Mouse (Mus musculus) adrenal gland, postnatal 25 days (tissue): ENCODE results near the gene Ero1lb. TPM values are rescaled to one million over a fixed set of nuclear protein-coding genes. Genes with fewer than 3 reads are reported as not detected.

Experiments
- DNase-seq: peaks from one replicate; pipeline ENCODE4 v3.0.0; 2021; ENCODE audit warnings: mixed read lengths
- long read RNA-seq: library from polyadenylated mRNA; stranded (forward); transcript quantifications from one replicate; pipeline ENCODE4 v2.0.0, GENCODE M21; 2021
- total RNA-seq: library from RNA; stranded (reverse); gene quantifications from 2 replicates; pipeline ENCODE4 v1.2.3, GENCODE M21; 2021

Gene Ero1lb
- total RNA-seq = 16.1 and 22.9 TPM in 2 replicates
- long read RNA-seq, partial matches to known transcripts = 2 of 9 reads
- long read RNA-seq, other reads (novel, unspliced or antisense) = 7 of 9 reads

- DNase-seq = peak; percentile 98
These were observed at the start of gene Ero1lb for GRCm38 (mm10) chr13:12565621-12566390. Gene Ero1lb (plus strand): TSS chr13:12565874.

GRCm38 (mm10) chr13:12519371-12519770 lies 46.3 kb upstream of the Ero1lb start:
- no peak for DNase-seq

DNA sequence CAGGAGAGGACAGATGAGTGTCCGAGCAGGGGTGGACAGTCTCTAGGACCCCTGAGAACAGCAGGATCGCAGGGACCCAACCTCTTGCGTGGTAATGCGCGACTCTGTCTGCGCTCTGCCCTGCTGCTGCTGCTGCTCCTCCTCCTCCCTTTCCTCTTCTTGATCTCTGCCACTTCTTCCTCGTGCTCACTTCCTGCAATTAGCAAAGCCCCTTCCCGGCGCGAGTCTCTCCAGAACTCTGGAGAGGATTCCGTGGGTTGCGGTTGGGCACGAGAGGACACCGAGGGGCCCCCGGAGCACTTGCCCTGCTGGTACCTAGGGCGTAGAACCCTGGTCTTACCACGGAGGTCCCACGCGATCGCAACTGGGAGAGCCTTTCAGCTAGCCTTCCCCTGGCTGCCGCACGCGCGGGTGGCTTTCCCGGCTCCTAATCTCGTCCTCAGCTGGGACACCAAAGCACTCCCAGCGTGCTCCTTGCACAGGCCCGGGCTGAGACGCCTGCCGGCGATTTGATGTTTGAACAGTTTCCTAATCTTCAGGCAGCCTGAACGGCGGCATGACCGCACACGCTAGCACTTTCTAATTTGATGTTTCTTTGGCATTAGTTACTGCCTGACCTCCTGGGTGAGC lies 45.6 kb upstream of the Ero1lb start, which contains the start of gene Edaradd:
TSS of gene Edaradd (minus strand) at position 484 of the 630 bp plus-strand sequence.
- peak; percentile 70 for DNase-seq

- no peak for DNase-seq
These were observed 43.3 kb upstream of the Ero1lb start for GRCm38 (mm10) chr13:12522346-12522745.

GRCm38 (mm10) chr13:12525678-12526077 lies 40.0 kb upstream of the Ero1lb start:
- no peak for DNase-seq

GRCm38 (mm10) chr13:12534628-12535027 lies 31.0 kb upstream of the Ero1lb start:
- DNase-seq = no peak

DNA sequence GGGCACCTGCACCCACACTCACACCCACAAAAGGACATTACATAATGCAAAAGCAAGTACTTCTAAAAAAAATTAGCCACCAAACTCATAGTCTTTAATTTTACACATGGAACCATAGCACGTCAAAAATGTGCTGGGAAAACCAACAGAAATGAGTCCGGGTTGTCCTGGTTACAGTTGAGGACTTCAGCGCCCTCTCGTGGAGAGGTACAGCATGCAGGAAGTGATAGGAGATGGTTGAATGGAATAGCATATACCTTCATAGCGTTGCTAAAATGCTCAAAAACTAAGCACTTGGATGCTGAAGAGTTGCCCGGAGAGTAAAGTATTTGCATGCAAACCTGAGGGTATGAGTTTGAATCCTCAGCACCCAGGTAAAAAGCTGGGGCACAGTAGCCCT lies 27.7 kb upstream of the Ero1lb start:
- DNase-seq = peak; percentile 59

DNA sequence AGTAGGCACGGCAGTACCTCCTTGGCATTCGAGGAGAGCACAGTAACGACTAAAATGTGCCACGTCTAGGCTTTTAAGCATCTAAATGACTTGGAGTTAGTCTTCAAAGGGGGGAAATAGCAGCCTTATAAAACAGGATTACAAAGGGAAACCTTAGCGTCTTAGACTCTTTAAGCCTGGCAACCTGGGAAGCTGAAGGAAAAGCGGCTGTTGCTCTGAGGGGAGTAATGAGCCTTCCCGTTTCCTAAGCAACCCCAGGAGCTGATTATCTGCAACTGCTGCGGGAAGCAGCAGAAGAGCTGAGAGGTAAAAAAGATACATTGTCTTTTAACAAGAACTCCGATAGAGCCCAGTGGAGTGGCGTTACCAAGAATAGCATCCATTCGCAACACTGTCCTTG lies 26.0 kb upstream of the Ero1lb start:
- DNase-seq = no peak

GRCm38 (mm10) chr13:12540119-12540518 lies 25.6 kb upstream of the Ero1lb start:
- DNase-seq = no peak

DNA sequence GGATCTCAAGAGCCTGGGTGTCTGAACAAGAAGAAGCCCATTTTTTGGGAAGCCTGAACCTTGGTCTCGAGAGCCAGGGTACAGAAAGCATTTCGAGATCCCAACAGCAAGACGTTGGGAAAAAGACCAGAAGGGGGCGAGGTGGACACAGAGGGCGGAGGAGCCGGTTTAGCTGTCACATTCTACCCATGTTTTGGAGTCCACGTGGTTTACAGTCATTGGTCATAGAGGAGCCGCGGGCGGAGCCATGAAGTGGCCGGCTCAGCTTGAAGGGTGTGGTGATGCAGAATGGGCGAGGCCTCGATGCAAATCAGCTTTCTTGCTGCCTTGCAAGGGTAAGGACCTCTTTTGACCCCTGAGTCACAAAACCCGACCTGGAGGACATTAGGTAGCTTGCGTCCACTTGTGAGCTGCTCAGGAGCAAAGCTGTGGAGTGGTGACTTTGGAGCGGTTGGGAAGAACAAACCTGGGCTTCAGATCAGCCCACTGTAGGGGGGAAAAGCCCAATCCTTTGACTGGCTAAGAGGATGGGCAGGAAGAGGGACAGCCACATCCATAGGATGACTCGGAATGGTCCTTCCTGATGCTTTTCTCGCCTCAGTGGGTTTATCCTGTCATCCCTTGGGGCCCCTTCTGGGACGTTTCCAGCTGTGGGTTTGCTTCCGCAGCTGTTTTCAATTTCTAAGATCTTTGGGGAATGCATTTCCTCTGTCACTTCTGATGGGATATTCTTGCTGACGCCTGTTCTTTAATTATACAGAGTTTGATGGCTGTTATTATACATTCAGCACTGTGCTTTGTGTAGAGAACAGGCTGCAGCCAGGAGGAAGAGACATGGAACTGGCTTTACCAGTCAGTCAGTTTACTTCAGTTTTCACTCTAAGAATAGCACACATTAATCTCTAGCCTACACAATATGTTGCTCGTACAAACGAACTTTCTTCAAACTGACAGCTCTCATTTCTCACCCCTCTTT lies 23.4 kb upstream of the Ero1lb start:
- peak; percentile 59 for DNase-seq

GRCm38 (mm10) chr13:12543246-12543645 lies 22.4 kb upstream of the Ero1lb start:
- DNase-seq = no peak

- no peak for DNase-seq
These were observed 21.6 kb upstream of the Ero1lb start for GRCm38 (mm10) chr13:12543880-12544568.

DNA sequence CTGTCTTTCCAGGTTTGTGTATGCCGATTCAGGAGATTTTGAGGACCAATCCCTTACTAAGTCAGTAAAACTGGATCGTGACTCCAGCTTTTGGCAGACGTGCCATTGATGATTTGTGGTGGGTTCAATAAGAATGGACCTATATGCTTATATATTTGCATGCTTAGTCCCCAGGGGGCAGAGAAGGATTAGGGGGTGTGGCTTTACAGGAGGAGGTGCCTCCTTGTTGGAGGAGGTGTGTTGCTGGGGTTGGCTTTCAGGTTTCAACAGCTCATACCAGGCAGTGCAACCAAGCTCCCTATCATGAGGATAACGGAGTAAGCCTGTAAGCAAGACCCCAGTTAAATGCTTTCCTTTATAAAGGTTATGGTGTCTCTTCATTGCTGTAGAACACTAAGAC lies 11.5 kb upstream of the Ero1lb start:
- DNase-seq = no peak

GRCm38 (mm10) chr13:12559044-12559443 lies 6.6 kb upstream of the Ero1lb start:
- DNase-seq = no peak

DNA sequence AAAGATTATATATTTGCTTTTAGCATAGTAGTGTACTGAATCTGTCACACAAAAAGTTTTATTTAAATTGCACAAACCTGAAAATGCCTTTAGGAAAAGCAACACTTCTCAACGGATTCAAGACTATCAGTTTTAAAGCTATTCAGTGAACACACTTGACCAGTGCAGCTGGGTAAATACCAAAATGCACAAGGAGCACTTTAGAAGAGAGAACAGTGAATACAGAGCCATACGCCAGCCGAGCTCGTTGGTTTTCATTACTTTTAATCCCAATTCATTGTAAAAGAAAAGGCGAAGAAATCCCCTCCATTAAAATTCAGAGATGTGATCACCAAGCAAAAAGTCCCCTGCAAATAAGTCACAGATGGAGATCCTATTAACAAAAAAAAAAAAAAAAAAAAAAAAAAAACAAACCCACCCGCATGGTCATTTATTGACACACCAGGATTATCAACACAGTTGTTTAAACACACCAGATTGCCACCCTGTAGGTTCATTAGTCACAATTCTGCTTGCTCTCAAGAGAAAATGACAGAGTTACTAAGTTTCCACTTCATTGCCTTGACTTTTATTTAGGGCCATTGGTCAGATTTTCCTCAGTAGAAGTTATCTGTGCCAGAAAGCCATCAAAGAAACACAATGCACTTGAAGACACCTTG lies 6.1 kb upstream of the Ero1lb start:
- no peak for DNase-seq

DNA sequence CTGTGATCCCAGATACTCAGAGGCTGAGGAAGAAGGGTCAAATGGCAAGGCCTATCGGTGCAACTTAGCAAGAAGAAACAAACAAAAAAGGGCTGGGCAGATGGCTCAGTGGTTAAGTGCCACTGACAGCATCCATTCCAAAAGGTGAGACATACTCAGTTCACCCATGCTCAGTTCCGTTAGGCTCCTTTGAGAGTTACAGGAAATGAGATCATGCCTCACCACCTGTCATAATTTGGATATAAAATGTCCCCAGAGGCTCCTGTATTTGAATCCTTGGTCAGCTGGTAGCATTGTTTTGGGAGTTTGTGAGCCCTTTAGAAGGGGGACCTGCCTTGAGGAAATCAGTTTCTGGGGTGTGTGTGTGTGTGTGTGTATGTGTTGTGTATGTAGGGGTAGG lies 3.9 kb upstream of the Ero1lb start:
- DNase-seq = no peak

- no peak for DNase-seq
These were observed 3.4 kb upstream of the Ero1lb start for GRCm38 (mm10) chr13:12562256-12562655.

GRCm38 (mm10) chr13:12567936-12568335 lies 2.3 kb downstream of the Ero1lb start:
- DNase-seq = no peak

- no peak for DNase-seq
These were observed 3.2 kb downstream of the Ero1lb start for GRCm38 (mm10) chr13:12568597-12569469.

DNA sequence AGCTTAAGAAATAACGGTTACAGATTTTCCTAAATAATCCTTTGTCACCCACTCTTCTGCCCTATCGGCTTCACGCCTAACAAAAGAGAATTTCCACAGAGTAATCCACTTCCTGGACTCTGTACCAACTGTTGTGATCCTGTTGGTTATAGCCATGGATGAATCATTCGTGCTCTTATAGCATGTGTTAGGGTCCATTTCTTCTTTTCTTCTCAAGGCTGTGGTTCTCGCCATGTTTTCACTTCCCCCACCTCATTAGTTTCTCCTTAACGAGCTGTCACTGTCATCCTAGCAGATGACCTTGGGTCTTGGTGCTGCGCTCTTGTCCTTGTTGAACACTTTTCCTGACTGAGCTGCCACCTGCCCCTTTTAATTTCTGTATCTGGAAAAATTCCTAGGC lies 4.1 kb downstream of the Ero1lb start:
- DNase-seq = no peak
